Mouse (Mus musculus) heart, adult 2 months (tissue): ENCODE results near the gene Drp2.

Experiments
- CTCF ChIP-seq: fragments of 200-600 bp; IDR thresholded peaks from 2 replicates; pipeline ENCODE4 v1.8.1; 2022; ENCODE audit warnings: antibody characterized with exemption, mild to moderate bottlenecking, moderate library complexity
- EP300 ChIP-seq: fragments of 200-500 bp; IDR thresholded peaks from 2 replicates; pipeline ENCODE4 v1.6.1; 2011; ENCODE audit warnings: low read depth, low read length, control low read depth; ENCODE audit not compliant: insufficient read depth
- POLR2A ChIP-seq: fragments of 200-500 bp; IDR thresholded peaks from 2 replicates; pipeline ENCODE4 v1.6.1; 2011; ENCODE audit warnings: mild to moderate bottlenecking, low read depth, low read length, control low read depth; ENCODE audit not compliant: insufficient read depth

DNA sequence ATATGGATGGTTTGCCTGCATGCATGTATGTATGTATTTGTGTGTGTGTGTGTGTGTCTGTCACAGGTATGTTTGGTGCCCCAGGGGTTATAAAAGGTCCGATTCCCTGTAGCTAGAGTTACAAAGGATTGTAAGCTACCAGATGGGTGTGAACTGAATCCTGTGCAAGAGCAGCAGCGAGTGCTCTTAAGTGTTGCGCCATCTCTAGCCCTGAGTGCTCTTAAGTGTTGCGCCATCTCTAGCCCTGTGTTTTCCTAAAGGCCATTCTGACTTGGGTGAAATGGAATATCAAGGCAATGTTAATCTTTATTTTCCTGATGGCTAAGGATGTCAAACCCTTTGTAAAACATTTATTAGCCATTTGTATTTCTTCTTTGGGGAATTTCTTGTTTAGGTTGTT, 45.0 kb upstream of the Drp2 start:
- TF ChIP-seq POLR2A (no peak), EP300 (no peak), CTCF (no peak)
